Mouse (Mus musculus) neural tube, embryonic 11.5 days (tissue): ENCODE data around the gene Polr2e. TPM values are rescaled to one million over a fixed set of nuclear protein-coding genes. Genes with fewer than 3 reads are reported as not detected.

Source experiments
- ATAC-seq: fragments of 200-750 bp; cut with Nextera tagmentation; 2 replicates; pipeline ENCODE4 v1.8.0; 2017; ENCODE audit warnings: moderate number of reproducible peaks, mild to moderate bottlenecking, moderate TSS enrichment, moderate library complexity; ENCODE audit not compliant: insufficient read depth, low FRiP score, low TSS enrichment
- DNase-seq: peaks from one replicate; pipeline ENCODE4 v3.0.0-alpha.2; 2015; ENCODE audit warnings: low spot score
- H3K27ac ChIP-seq: fragments of 300-500 bp; sonication (generic); 2 replicates; pipeline ENCODE4 v1.5.1; 2014; ENCODE audit warnings: low read depth, mild to moderate bottlenecking, low read length
- H3K27me3 ChIP-seq: fragments of 300-500 bp; sonication (generic); 2 replicates; pipeline ENCODE4 v1.6.1; 2014; ENCODE audit warnings: mild to moderate bottlenecking, low read length, mixed read lengths; ENCODE audit not compliant: control insufficient read depth, insufficient read depth
- H3K36me3 ChIP-seq: fragments of 300-500 bp; sonication (generic); 2 replicates; pipeline ENCODE4 v1.6.1; 2014; ENCODE audit warnings: mild to moderate bottlenecking, low read length, moderate library complexity, mixed read lengths; ENCODE audit not compliant: control insufficient read depth, insufficient read depth
- H3K4me1 ChIP-seq: fragments of 300-500 bp; sonication (generic); 2 replicates; pipeline ENCODE4 v1.6.1; 2014; ENCODE audit warnings: low read length, mixed read lengths; ENCODE audit not compliant: control insufficient read depth, insufficient read depth
- H3K4me2 ChIP-seq: fragments of 300-500 bp; sonication (generic); 2 replicates; pipeline ENCODE4 v1.6.1; 2014; ENCODE audit warnings: low read depth, mild to moderate bottlenecking, moderate library complexity
- H3K4me3 ChIP-seq: fragments of 300-500 bp; sonication (generic); 2 replicates; pipeline ENCODE4 v1.5.1; 2014; ENCODE audit warnings: low read depth, low read length
- H3K9ac ChIP-seq: fragments of 300-500 bp; sonication (generic); 2 replicates; pipeline ENCODE4 v1.6.1; 2014; ENCODE audit warnings: mild to moderate bottlenecking, low read length
- H3K9me3 ChIP-seq: fragments of 300-500 bp; sonication (generic); 2 replicates; pipeline ENCODE4 v1.6.1; 2016; ENCODE audit warnings: low read length; ENCODE audit not compliant: control insufficient read depth
- WGBS: fragments of 180-500 bp; shearing (Covaris S2); extraction: QIAGEN DNeasy Blood & Tissue Kit; methylation state at CpG from one replicate; pipeline ENCODE4 v1.1.7; 2014; 5-methylcytosine and 5-hydroxymethylcytosine counted together
- polyA plus RNA-seq: library from polyadenylated mRNA; unstranded; fragments of >200 nt; fragmentation: Nextera tagmentation; extraction: Ambion mirVana; gene quantifications from 2 replicates; pipeline ENCODE4 v1.2.1, GENCODE M21; 2014

The Polr2e gene
- polyA plus RNA-seq, 1 experiment from 2014 or later, result 222 TPM

- Histone ChIP-seq H3K4me3 (peak overlapping the region; percentile 21), H3K27ac (no peak overlapping the region), H3K4me1 (peaks cover 3% of the 10 kb centered on the region; the same call in 1 of the 2 replicates), H3K9ac (peak overlapping the region; percentile 50), H3K27me3 (peaks cover 20% of the 10 kb centered on the region), H3K36me3 (no peaks in the 10 kb centered on the region), H3K4me2 (peak overlapping the region; percentile 15), H3K9me3 (no peaks in the 10 kb centered on the region)
- ATAC-seq (no peak), DNase-seq (peak; percentile 52)
- WGBS, result 4% methylated on average over 20 of the region's 20 CpGs
Measured at GRCm38 (mm10) chr10:80019471-80020131, 20.0 kb downstream of the Polr2e start.

- WGBS, result 12% methylated on average over 12 of the region's 15 CpGs
- peaks cover 28% of the 10 kb centered on the region for H3K27me3 ChIP-seq
- H3K36me3 ChIP-seq, result no peaks in the 10 kb centered on the region
- no peak overlapping the region for H3K4me3 ChIP-seq
- no peak overlapping the region for H3K27ac ChIP-seq
- peak overlapping the region; percentile 14; the same call in 1 of the 2 replicates for H3K9ac ChIP-seq
- H3K4me2 ChIP-seq, result peak overlapping the region; percentile 15; the same call in 1 of the 2 replicates
- no peak for DNase-seq
- ATAC-seq, result no peak
- H3K9me3 ChIP-seq, result no peaks in the 10 kb centered on the region
- H3K4me1 ChIP-seq, result peaks cover 3% of the 10 kb centered on the region; the same call in 1 of the 2 replicates
Measured at GRCm38 (mm10) chr10:80018739-80019297, 20.8 kb downstream of the Polr2e start.

GRCm38 (mm10) chr10:80017771-80018170, 21.8 kb downstream of the Polr2e start:
- no peaks in the 10 kb centered on the region for H3K36me3 ChIP-seq
- no peaks in the 10 kb centered on the region for H3K9me3 ChIP-seq
- no peak for DNase-seq
- H3K27ac ChIP-seq, result no peak overlapping the region
- peaks cover 3% of the 10 kb centered on the region; the same call in 1 of the 2 replicates for H3K4me1 ChIP-seq
- 82% methylated on average over 14 of the region's 14 CpGs for WGBS
- ATAC-seq, result no peak
- H3K27me3 ChIP-seq, result peaks cover 39% of the 10 kb centered on the region
- no peak overlapping the region for H3K9ac ChIP-seq
- no peak overlapping the region for H3K4me2 ChIP-seq
- no peak overlapping the region for H3K4me3 ChIP-seq

- WGBS, result 72% methylated on average over 3 of the region's 3 CpGs
- Histone ChIP-seq H3K4me2 (no peak overlapping the region), H3K9ac (no peak overlapping the region), H3K36me3 (no peaks in the 10 kb centered on the region), H3K27ac (no peak overlapping the region), H3K4me1 (peaks cover 3% of the 10 kb centered on the region; the same call in 1 of the 2 replicates), H3K4me3 (no peak overlapping the region), H3K27me3 (peaks cover 41% of the 10 kb centered on the region), H3K9me3 (no peaks in the 10 kb centered on the region)
- ATAC-seq (no peak), DNase-seq (no peak)
Measured at GRCm38 (mm10) chr10:80017361-80017760, 22.2 kb downstream of the Polr2e start.

GRCm38 (mm10) chr10:80016931-80017330, 22.7 kb downstream of the Polr2e start:
- H3K4me3 ChIP-seq, result no peak overlapping the region
- no peaks in the 10 kb centered on the region for H3K36me3 ChIP-seq
- H3K9ac ChIP-seq, result no peak overlapping the region
- WGBS, result 90% methylated on average over 10 of the region's 10 CpGs
- no peak for ATAC-seq
- H3K9me3 ChIP-seq, result no peaks in the 10 kb centered on the region
- H3K27me3 ChIP-seq, result peaks cover 46% of the 10 kb centered on the region
- no peak overlapping the region for H3K27ac ChIP-seq
- DNase-seq, result no peak
- H3K4me2 ChIP-seq, result no peak overlapping the region
- peaks cover 3% of the 10 kb centered on the region; the same call in 1 of the 2 replicates for H3K4me1 ChIP-seq

- DNase-seq (no peak), ATAC-seq (no peak)
- Histone ChIP-seq H3K9me3 (no peaks in the 10 kb centered on the region), H3K4me2 (no peak within 1 kb of the TSS), H3K36me3 (no peaks in the 10 kb centered on the region), H3K4me3 (no peak within 1 kb of the TSS), H3K27me3 (peaks cover 48% of the 10 kb centered on the region), H3K9ac (no peak within 1 kb of the TSS), H3K4me1 (peaks cover 3% of the 10 kb centered on the region; the same call in 1 of the 2 replicates), H3K27ac (no peak within 1 kb of the TSS)
- WGBS, result 59% methylated on average over 11 of the region's 11 CpGs
Measured at GRCm38 (mm10) chr10:80016511-80016910, 23.1 kb downstream of the Polr2e start, which contains the start of gene Arhgap45. Gene Arhgap45, plus strand, starts transcription at chr10:80016653.

- DNase-seq, result no peak
- Histone ChIP-seq H3K4me3 (no peak overlapping the region), H3K9ac (no peak overlapping the region), H3K27me3 (peaks cover 48% of the 10 kb centered on the region), H3K36me3 (no peaks in the 10 kb centered on the region), H3K4me2 (no peak overlapping the region), H3K27ac (no peak overlapping the region), H3K4me1 (peaks cover 3% of the 10 kb centered on the region; the same call in 1 of the 2 replicates), H3K9me3 (peaks cover 2% of the 10 kb centered on the region; the same call in 1 of the 2 replicates)
- 85% methylated on average over 10 of the region's 10 CpGs for WGBS
- no peak for ATAC-seq
Measured at GRCm38 (mm10) chr10:80015583-80015982, 24.0 kb downstream of the Polr2e start.

DNA sequence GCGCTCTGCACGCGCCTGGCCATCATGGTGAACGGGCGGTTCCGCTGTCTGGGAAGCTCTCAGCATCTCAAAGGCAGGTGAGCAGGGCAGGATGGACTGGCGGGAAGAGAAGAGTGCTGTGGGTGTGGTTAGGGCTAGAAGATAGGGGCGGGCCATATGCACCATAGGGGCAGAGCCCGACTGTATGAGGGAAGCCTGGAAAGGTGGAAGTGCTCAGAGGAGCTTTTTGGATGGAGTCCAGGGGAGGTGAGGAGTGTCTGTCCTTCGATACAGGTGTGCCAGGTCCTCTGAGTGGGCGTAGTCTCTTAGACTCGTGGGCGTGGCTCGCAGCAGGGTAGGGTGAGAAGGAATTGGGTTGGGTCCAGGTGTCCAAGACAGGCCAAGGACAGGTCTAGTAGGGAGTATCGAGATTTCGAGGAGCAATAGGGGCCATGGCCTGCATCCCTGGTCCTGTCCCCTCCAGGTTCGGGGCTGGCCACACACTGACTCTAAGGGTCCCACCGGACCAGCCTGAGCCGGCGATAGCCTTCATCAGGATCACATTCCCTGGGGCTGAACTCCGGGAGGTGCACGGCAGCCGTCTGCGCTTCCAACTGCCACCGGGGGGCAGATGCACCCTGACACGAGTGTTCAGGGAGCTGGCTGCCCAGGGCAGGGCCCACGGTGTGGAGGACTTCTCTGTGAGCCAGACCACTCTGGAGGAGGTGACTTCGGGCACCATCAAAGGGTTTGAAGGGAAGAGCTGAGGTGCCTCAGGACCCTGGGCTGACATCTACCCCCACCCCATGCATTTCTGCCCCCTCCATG, 24.9 kb downstream of the Polr2e start:
- Histone ChIP-seq H3K4me2 (no peak overlapping the region), H3K27ac (no peak overlapping the region)

More for the DNA sequence above, 24.9 kb downstream of the Polr2e start:
- Histone ChIP-seq H3K9ac (no peak overlapping the region), H3K9me3 (peaks cover 2% of the 10 kb centered on the region; the same call in 1 of the 2 replicates), H3K4me1 (peaks cover 2% of the 10 kb centered on the region; the same call in 1 of the 2 replicates), H3K27me3 (peaks cover 45% of the 10 kb centered on the region), H3K36me3 (no peaks in the 10 kb centered on the region), H3K4me3 (no peak overlapping the region)
- ATAC-seq (no peak), DNase-seq (no peak)
- 19% methylated on average over 28 of the region's 28 CpGs for WGBS
